Mouse (Mus musculus): ENCODE measurements around the gene Acot8.

Gene Acot8

DNA sequence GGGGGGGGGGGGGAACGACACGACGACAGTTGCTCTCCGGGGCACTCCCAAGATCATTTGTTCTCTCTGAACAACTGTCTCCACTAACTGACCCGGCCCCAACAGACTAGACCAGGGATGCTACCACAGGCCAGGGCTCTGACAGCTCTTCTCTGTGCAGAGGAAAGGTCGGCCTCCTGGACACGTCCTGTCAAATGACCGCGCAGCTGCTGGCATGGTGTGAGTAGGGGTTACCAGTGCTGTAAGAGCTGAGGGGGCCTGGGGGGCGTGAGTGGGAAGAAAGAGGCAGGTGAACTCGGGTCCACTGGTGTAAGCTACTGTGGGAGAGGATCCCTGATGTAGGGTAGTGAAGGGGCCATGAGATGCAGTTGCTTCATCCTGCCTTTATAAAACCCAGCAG lies 46.8 kb downstream of the Acot8 start:
- no peak for DNase-seq (ENCODE audit: extremely low spot score)

DNA sequence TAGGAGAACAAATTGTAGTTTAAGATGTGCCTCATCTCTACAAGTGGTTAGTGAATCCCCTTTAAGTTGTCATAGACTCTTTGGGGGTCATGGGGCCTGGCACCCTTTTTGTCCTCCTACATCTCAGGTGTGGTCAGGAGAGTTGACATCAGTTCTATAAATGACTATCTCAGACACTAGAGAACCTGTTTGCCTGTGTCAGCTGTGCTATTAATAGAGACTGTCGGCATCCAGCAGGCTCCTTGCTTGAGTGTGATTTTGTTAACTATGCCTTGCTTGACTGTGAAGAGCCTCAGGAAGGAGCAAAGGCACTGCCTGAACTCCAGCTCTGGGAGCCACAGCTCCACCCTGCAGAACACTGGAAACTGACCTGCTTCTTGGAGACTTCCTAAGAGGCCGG lies 49.9 kb downstream of the Acot8 start:
- DNase-seq (ENCODE audit: extremely low spot score) = no peak

DNA sequence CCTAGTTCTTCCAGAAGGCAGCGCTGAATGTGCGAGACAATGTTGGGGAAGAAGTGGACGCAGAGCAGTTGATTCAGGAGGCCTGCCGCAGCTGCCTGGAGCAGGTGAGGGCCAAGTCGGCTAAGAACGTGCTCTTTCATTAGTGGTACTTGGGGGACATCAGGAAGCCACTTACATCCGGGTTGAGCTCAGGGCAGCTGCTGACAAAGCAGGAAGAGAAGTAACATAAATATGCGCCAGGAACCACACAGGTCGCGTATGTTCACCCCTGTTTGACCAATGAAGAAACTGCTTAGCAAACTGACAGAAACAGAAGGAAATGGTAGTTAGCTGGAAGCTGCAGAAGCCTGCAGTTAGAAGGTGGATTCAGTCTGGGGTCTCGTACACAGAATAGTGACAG lies 50.6 kb downstream of the Acot8 start:
- no peak for DNase-seq (ENCODE audit: extremely low spot score)

DNA sequence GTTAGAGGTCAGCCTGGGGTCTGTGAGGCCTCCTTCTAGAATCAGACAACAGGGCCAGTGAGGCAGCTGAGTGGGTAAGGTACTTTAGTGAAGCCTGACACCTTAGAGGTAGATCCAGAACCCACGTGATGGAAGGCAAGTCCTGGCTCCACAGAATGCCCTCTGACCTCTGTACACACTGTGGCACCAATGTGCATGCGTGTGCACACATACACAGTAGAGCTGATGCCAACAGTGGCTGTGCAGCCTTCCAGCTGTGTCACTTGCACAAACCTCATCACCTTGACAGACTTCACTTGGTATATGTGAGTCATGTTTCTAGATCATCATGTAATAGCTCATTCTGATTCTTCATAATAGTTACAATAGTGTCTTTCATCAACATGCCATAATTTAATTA lies 52.2 kb downstream of the Acot8 start:
- DNase-seq (ENCODE audit: extremely low spot score) = no peak

DNA sequence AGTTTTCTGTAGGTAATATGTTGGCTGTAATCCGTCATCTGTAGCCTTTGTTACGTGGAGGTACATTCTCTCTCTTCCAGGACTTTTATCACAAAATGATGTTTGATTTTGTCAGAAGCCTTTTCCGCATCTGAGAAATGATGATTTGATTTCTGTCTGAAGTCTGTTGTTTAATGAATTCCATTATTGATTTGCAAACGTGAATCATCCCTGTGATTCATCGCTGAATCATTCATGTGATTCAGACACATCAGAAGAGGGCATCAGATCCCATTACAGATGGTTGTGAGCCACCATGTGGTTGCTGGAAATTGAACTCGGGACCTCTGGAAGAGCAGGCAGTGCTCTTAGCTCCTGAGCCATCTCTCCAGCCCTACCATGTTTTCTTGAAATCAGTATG lies 55.7 kb downstream of the Acot8 start:
- no peak for DNase-seq (ENCODE audit: extremely low spot score)

DNA sequence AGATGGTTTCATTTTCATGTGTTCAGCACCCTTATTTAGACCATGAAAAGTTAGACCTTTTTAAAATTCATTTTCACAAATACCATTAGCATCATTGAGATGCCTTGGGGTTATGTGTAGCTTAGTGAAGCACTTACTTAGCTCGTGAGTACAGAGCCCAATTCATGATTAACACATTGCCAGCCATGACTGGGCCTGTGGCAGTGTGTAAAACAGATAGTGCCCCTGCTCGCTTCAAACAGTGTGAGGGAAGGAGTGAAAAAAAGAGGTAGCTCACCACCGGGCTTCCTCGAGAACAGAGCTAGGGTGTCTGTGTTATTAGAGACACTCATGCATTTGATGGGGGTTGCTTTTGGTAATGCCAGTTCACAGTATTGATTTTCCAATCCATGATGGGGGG lies 56.5 kb downstream of the Acot8 start:
- DNase-seq (ENCODE audit: extremely low spot score) = no peak

DNA sequence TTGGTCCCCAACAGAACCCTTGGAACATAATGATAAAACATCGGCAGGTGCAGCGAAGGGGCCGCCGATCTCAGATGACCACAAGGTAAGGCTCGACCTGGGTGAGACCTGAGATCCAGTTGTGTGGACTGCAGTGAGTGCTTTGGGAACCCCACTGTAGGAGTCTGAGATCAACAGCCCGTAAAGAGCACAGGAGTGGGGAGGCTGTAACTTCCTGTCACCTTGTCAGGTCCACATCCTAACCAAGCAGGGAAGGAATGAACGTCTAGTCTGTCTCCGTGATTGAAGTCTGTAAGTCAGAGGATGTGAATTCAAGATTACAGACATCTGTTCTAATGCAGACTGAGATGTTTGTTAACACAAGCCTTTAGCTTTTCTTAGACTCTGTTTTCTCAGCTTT lies 58.0 kb downstream of the Acot8 start:
- no peak for DNase-seq (ENCODE audit: extremely low spot score)

DNA sequence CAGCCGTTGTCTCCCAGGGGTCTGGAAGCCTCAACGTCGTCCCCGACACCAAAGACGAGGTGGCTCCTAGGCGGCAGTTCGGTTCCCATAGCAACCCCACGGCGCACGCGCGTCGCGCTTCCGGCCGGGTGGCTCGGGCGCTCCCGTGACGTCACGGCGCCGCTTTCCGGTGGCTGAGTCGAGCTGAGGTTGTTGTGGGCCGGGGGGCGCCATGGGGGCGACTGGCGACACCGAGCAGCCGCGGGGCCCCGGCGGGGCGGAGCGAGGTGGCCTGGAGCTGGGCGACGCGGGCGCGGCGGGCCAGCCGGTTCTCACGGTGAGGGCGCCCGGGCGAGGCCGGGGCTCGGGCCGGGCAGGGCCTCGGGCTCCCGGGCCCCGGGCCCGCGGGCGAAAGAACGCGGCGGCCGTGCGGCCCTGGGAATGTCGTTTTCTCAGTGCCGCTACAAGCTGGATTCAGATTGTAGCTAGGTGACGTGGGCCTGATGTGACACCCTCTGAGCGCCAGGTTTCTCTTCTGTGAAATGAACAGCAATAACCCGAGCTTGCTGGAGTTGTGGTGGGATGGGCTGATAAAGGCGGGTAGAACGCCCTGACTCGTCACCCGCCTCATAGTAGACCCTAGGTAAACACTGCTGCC lies 58.7 kb downstream of the Acot8 start, which contains the start of the genes Wfdc3 and Dnttip1:
TSS of gene Wfdc3 (minus strand) at position 89 of the 637 bp plus-strand sequence.
TSS of gene Dnttip1 (plus strand) at position 141 of the 637 bp plus-strand sequence.
- peak; percentile 91 for DNase-seq (ENCODE audit: extremely low spot score)

DNA sequence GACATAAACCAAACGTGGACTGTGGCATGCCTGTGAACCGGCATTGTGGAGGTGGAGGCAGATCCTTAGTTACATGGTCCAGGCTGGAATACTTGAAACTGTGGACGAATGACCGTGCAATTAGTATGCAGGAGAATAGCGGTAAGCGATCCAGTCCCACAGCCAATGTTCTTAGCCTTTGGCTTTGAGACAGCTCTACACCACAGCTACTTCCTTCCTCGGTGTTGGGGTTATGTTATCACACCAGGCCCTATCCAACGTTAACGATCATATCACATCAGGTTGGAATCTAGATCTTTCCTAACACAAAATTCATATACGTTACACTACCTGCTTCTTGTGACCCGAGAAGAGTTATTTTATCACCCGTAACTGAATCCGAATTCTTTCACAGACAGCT lies 59.7 kb downstream of the Acot8 start:
- no peak for DNase-seq (ENCODE audit: extremely low spot score)
